Mouse (Mus musculus): ENCODE measurements around the gene Snx29. TPM values are rescaled to one million over a fixed set of nuclear protein-coding genes. Genes with fewer than 3 reads are reported as not detected.

Gene Snx29
- total RNA-seq, 1 experiment from 2014 or later: 25.7 TPM

GRCm38 (mm10) chr16:11623032-11623431 is 300.3 kb downstream of the Snx29 start:
- ATAC-seq (replicated peaks in 1 of 2; ENCODE audit: insufficient read depth in 1 of 2, low FRiP score in 2 of 2, low TSS enrichment in 1 of 2, low read depth in 1 of 2, poor library complexity in 2 of 2, severe bottlenecking in 2 of 2): no peak

- no peak for ATAC-seq (replicated peaks in 1 of 2; ENCODE audit: insufficient read depth in 1 of 2, low FRiP score in 2 of 2, low TSS enrichment in 1 of 2, low read depth in 1 of 2, poor library complexity in 2 of 2, severe bottlenecking in 2 of 2)
Observed at GRCm38 (mm10) chr16:11624121-11624520, 301.4 kb downstream of the Snx29 start.

- ATAC-seq (replicated peaks in 1 of 2; ENCODE audit: insufficient read depth in 1 of 2, low FRiP score in 2 of 2, low TSS enrichment in 1 of 2, low read depth in 1 of 2, poor library complexity in 2 of 2, severe bottlenecking in 2 of 2): no peak
Observed at GRCm38 (mm10) chr16:11626004-11626481, 303.3 kb downstream of the Snx29 start.

- ATAC-seq (replicated peaks in 1 of 2; ENCODE audit: insufficient read depth in 1 of 2, low FRiP score in 2 of 2, low TSS enrichment in 1 of 2, low read depth in 1 of 2, poor library complexity in 2 of 2, severe bottlenecking in 2 of 2): no peak
Observed at GRCm38 (mm10) chr16:11626616-11627015, 303.9 kb downstream of the Snx29 start.

GRCm38 (mm10) chr16:11627866-11628638 is 305.3 kb downstream of the Snx29 start:
- ATAC-seq (replicated peaks in 1 of 2; ENCODE audit: insufficient read depth in 1 of 2, low FRiP score in 2 of 2, low TSS enrichment in 1 of 2, low read depth in 1 of 2, poor library complexity in 2 of 2, severe bottlenecking in 2 of 2): no peak

GRCm38 (mm10) chr16:11629704-11630103 is 307.0 kb downstream of the Snx29 start:
- ATAC-seq (replicated peaks in 1 of 2; ENCODE audit: insufficient read depth in 1 of 2, low FRiP score in 2 of 2, low TSS enrichment in 1 of 2, low read depth in 1 of 2, poor library complexity in 2 of 2, severe bottlenecking in 2 of 2): no peak

- no peak for ATAC-seq (replicated peaks in 1 of 2; ENCODE audit: insufficient read depth in 1 of 2, low FRiP score in 2 of 2, low TSS enrichment in 1 of 2, low read depth in 1 of 2, poor library complexity in 2 of 2, severe bottlenecking in 2 of 2)
Observed at GRCm38 (mm10) chr16:11630489-11630888, 307.8 kb downstream of the Snx29 start.

GRCm38 (mm10) chr16:11632205-11632747 is 309.6 kb downstream of the Snx29 start:
- ATAC-seq (replicated peaks in 1 of 2; ENCODE audit: insufficient read depth in 1 of 2, low FRiP score in 2 of 2, low TSS enrichment in 1 of 2, low read depth in 1 of 2, poor library complexity in 2 of 2, severe bottlenecking in 2 of 2): peak; percentile 69 to 80

- ATAC-seq (replicated peaks in 1 of 2; ENCODE audit: insufficient read depth in 1 of 2, low FRiP score in 2 of 2, low TSS enrichment in 1 of 2, low read depth in 1 of 2, poor library complexity in 2 of 2, severe bottlenecking in 2 of 2): no peak
Observed at GRCm38 (mm10) chr16:11636196-11636733, 313.6 kb downstream of the Snx29 start.

GRCm38 (mm10) chr16:11636902-11637301 is 314.2 kb downstream of the Snx29 start:
- peak in 1 of 2 experiments; percentile 31; a peak in 1 of 4 replicates for ATAC-seq (replicated peaks in 1 of 2; ENCODE audit: insufficient read depth in 1 of 2, low FRiP score in 2 of 2, low TSS enrichment in 1 of 2, low read depth in 1 of 2, poor library complexity in 2 of 2, severe bottlenecking in 2 of 2)

- no peak for ATAC-seq (replicated peaks in 1 of 2; ENCODE audit: insufficient read depth in 1 of 2, low FRiP score in 2 of 2, low TSS enrichment in 1 of 2, low read depth in 1 of 2, poor library complexity in 2 of 2, severe bottlenecking in 2 of 2)
Observed at GRCm38 (mm10) chr16:11637794-11638193, 315.1 kb downstream of the Snx29 start.

- ATAC-seq (replicated peaks in 1 of 2; ENCODE audit: insufficient read depth in 1 of 2, low FRiP score in 2 of 2, low TSS enrichment in 1 of 2, low read depth in 1 of 2, poor library complexity in 2 of 2, severe bottlenecking in 2 of 2): no peak
Observed at GRCm38 (mm10) chr16:11638739-11639138, 316.0 kb downstream of the Snx29 start.

GRCm38 (mm10) chr16:11639936-11640335 is 317.2 kb downstream of the Snx29 start:
- ATAC-seq (replicated peaks in 1 of 2; ENCODE audit: insufficient read depth in 1 of 2, low FRiP score in 2 of 2, low TSS enrichment in 1 of 2, low read depth in 1 of 2, poor library complexity in 2 of 2, severe bottlenecking in 2 of 2): no peak

- no peak for ATAC-seq (replicated peaks in 1 of 2; ENCODE audit: insufficient read depth in 1 of 2, low FRiP score in 2 of 2, low TSS enrichment in 1 of 2, low read depth in 1 of 2, poor library complexity in 2 of 2, severe bottlenecking in 2 of 2)
Observed at GRCm38 (mm10) chr16:11643603-11644002, 320.9 kb downstream of the Snx29 start.

- no peak for ATAC-seq (replicated peaks in 1 of 2; ENCODE audit: insufficient read depth in 1 of 2, low FRiP score in 2 of 2, low TSS enrichment in 1 of 2, low read depth in 1 of 2, poor library complexity in 2 of 2, severe bottlenecking in 2 of 2)
Observed at GRCm38 (mm10) chr16:11644399-11644798, 321.7 kb downstream of the Snx29 start.

GRCm38 (mm10) chr16:11645668-11646067 is 323.0 kb downstream of the Snx29 start:
- ATAC-seq (replicated peaks in 1 of 2; ENCODE audit: insufficient read depth in 1 of 2, low FRiP score in 2 of 2, low TSS enrichment in 1 of 2, low read depth in 1 of 2, poor library complexity in 2 of 2, severe bottlenecking in 2 of 2): no peak

- no peak for ATAC-seq (replicated peaks in 1 of 2; ENCODE audit: insufficient read depth in 1 of 2, low FRiP score in 2 of 2, low TSS enrichment in 1 of 2, low read depth in 1 of 2, poor library complexity in 2 of 2, severe bottlenecking in 2 of 2)
Observed at GRCm38 (mm10) chr16:11646745-11647289, 324.1 kb downstream of the Snx29 start.

- ATAC-seq (replicated peaks in 1 of 2; ENCODE audit: insufficient read depth in 1 of 2, low FRiP score in 2 of 2, low TSS enrichment in 1 of 2, low read depth in 1 of 2, poor library complexity in 2 of 2, severe bottlenecking in 2 of 2): no peak
Observed at GRCm38 (mm10) chr16:11648169-11648688, 325.5 kb downstream of the Snx29 start.
